In the genomic region with DNA sequence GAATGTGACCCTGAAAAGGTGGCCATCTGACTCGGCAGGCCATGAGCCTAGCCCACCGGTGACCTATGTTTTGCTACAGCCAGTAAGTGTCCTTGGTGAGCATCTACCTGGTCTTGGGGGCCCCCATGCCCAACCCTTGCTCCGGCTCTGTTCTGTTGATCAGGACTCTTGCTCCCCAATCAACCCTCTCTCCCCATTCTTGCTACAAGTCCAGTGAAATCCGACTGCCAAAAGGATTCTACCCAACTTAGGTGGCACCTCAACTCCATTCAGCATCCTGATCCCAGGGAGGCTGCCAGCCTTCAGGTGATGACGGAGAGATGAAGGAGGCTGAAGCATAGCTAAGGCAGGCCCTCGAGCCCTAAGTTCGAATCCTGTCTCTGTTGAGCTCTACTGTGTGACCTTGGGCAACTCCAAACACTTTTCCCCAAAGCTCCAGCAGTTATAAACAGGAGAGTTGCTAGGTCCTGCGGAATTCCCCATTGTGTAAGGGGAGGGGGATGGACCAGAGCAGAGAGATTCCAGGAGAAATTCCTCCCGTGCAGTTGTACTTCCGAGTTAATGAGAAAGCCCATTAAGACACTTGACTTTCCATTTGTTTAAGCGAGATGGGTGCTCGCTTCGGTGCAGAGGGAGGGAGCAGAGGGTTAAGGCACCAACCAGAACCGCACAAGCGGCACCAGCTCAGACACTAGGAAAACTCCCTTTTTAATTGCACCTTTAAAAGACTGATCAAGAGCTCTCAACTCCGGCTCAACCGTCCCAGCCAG, we compare ENCODE assay signal across 9 mouse cellular contexts. TPM values are rescaled to one million over a fixed set of nuclear protein-coding genes. Genes with fewer than 3 reads are reported as not detected.
DNase-seq lines count a peak whose midpoint lies in the region; ATAC-seq and TF ChIP-seq lines count a peak whose summit lies in the region.
"Had no signal": no experiment of that assay in that cellular context is flagged by ENCODE, and none has a peak within 500 bp of the region (broad histone marks: within the 10 kb centered on the region; RNA-seq: fewer than 3 reads in every experiment).

No protein-coding gene starts in this region.

- 43% methylated on average over 17 of the region's 17 CpGs for WGBS in lung, embryonic 16.5 days
- WGBS in hindbrain, embryonic 16.5 days: 42% methylated on average over 17 of the region's 17 CpGs
- 46% methylated on average over 17 of the region's 17 CpGs for whole genome bisulfite sequencing in small intestine, adult 2 months

- H3K9me3 ChIP-seq in lung, embryonic 16.5 days (ENCODE audit: control insufficient read depth, low read length): no peaks in the 10 kb centered on the region
- H3K9me3 ChIP-seq in hindbrain, embryonic 16.5 days (ENCODE audit: control insufficient read depth, low read length): no peaks in the 10 kb centered on the region

- 0 out of 2 replicates have a peak overlapping the region, but pooled peaks have one; percentile 4 for H3K9ac ChIP-seq in lung, embryonic 16.5 days (ENCODE audit: low read length)
- H3K9ac ChIP-seq in hindbrain, embryonic 16.5 days (ENCODE audit: low read depth, low read length): no peak overlapping the region

- H3K27me3 ChIP-seq in lung, embryonic 16.5 days (ENCODE audit: control insufficient read depth, insufficient read depth, low read depth, low read length): peaks cover 9% of the 10 kb centered on the region
- peaks cover 30% of the 10 kb centered on the region for H3K27me3 ChIP-seq in hindbrain, embryonic 16.5 days (replicated peaks; ENCODE audit: control insufficient read depth, insufficient read depth, low read length)
- 0 out of 2 replicates have a peak, but pooled peaks cover 17% of the 10 kb centered on the region for H3K27me3 ChIP-seq in small intestine, adult 2 months (ENCODE audit: control insufficient read depth, insufficient read depth, low read length)

- ATAC-seq in lung, embryonic 16.5 days (ENCODE audit: low read depth): no peak
- ATAC-seq in hindbrain, embryonic 16.5 days: no peak
- ATAC-seq in monocyte, adult 5-6 weeks (replicated peaks; ENCODE audit: insufficient number of reproducible peaks, low FRiP score, low TSS enrichment, poor library complexity, severe bottlenecking): no peak

- TF ChIP-seq CTCF in small intestine, adult 2 months (IDR thresholded peaks at IDR 0.05; ENCODE audit: extremely low read depth, insufficient read length, insufficient replicate concordance, low read depth, low read length): no peak

- no peaks in the 10 kb centered on the region for H3K36me3 ChIP-seq in lung, embryonic 16.5 days (ENCODE audit: control insufficient read depth, insufficient read depth, low read length)
- no peaks in the 10 kb centered on the region for H3K36me3 ChIP-seq in hindbrain, embryonic 16.5 days (ENCODE audit: control insufficient read depth, insufficient read depth, low read length)
- no peaks in the 10 kb centered on the region for H3K36me3 ChIP-seq in small intestine, adult 2 months (ENCODE audit: control insufficient read depth, insufficient read depth, low read length)

- TF ChIP-seq POLR2A in small intestine, adult 2 months (IDR thresholded peaks at IDR 0.05; ENCODE audit: low read depth, low read length): no peak

- peaks cover 46% of the 10 kb centered on the region for H3K4me1 ChIP-seq in lung, embryonic 16.5 days (replicated peaks; ENCODE audit: control insufficient read depth, insufficient read depth, low read length)
- peaks cover 28% of the 10 kb centered on the region for H3K4me1 ChIP-seq in hindbrain, embryonic 16.5 days (ENCODE audit: control insufficient read depth, insufficient read depth, low read depth, low read length)
- peaks cover 10% of the 10 kb centered on the region for H3K4me1 ChIP-seq in small intestine, adult 2 months (ENCODE audit: control insufficient read depth, insufficient read depth, insufficient read length, low read length)

- H3K4me2 ChIP-seq in lung, embryonic 16.5 days (ENCODE audit: low read depth, low read length): peak overlapping the region; percentile 94
- H3K4me2 ChIP-seq in hindbrain, embryonic 16.5 days (ENCODE audit: low read length): peak overlapping the region; percentile 5; the same call in 1 of the 2 replicates

- peak; percentile 21 to 29 for DNase-seq in cerebellum, adult 18-20 months
- DNase-seq in cerebellum, postnatal 4 days (ENCODE audit: low spot score in 2 of 2): no peak
- no peak for DNase-seq in lung, postnatal 14 days
- no peak for DNase-seq in right cerebral cortex, postnatal 25 days
- DNase-seq: adrenal gland, adult 2 months had no signal

- H3K27ac ChIP-seq in lung, embryonic 16.5 days (ENCODE audit: low read length): no peak overlapping the region
- H3K27ac ChIP-seq in hindbrain, embryonic 16.5 days (ENCODE audit: low read depth, low read length): no peak overlapping the region
- no peak overlapping the region for H3K27ac ChIP-seq in small intestine, adult 2 months (ENCODE audit: insufficient read depth, low read depth, low read length)

- H3K4me3 ChIP-seq in lung, embryonic 16.5 days (ENCODE audit: low read length): peak overlapping the region; percentile 9; the same call in 1 of the 2 replicates
- no peak overlapping the region for H3K4me3 ChIP-seq in hindbrain, embryonic 16.5 days (ENCODE audit: low read length)
- peak overlapping the region; percentile 46 for H3K4me3 ChIP-seq in small intestine, adult 2 months (ENCODE audit: low read depth, low read length)

RNA-seq across cellular contexts. Expression of a gene that starts 3.3 kb away (rescaled TPM):
- 6.7 and 7.3 TPM in 2 replicates for polyA plus RNA-seq in lung, embryonic 16.5 days (2015; fragmentation: Nextera tagmentation; extraction: Ambion mirVana)
- polyA plus RNA-seq in hindbrain, embryonic 16.5 days (2015; fragmentation: Nextera tagmentation; extraction: Ambion mirVana): 2.6 and 3.1 TPM in 2 replicates
- polyA plus RNA-seq in small intestine, adult 2 months (2012; rRNA removed): 24.6 and 71.6 TPM in 2 replicates
- 0.38 TPM in 1 of 3 replicates, not detected in the others for total RNA-seq in monocyte, adult 5-6 weeks (2017)

Comparison
In these comparisons a context has a peak if more than half of its experiments do, and no peak if none do; other contexts are left out.
1. DNase-seq: peak in cerebellum, adult 18-20 months (2 of 2); none in cerebellum, postnatal 4 days (0 of 2), lung, postnatal 14 days (single experiment) and right cerebral cortex, postnatal 25 days (single experiment).